Mouse (Mus musculus) CH12.LX (cell line): ENCODE results near the gene Phykpl. TPM values are rescaled to one million over a fixed set of nuclear protein-coding genes. Genes with fewer than 3 reads are reported as not detected.

Experiments
- DNase-seq: peaks from one replicate; pipeline ENCODE4 v3.0.0-alpha.2; 2013; ENCODE audit errors: extremely low read depth
- H3K27ac ChIP-seq: 2 replicates; pipeline ENCODE4 v1.5.1; 2012; ENCODE audit warnings: low read depth, mild to moderate bottlenecking, control low read depth, moderate library complexity; ENCODE audit not compliant: insufficient read depth
- H3K27me3 ChIP-seq: replicated peaks from 2 replicates; pipeline ENCODE3; 2012; ENCODE audit warnings: inconsistent platforms
- H3K36me3 ChIP-seq, 2 experiments: replicated peaks in 1 of 2; 2 replicates each; pipeline versions ENCODE3 to v1.6.1; 2012; ENCODE audit warnings: inconsistent platforms in 1 of 2, low read length in 1 of 2, mild to moderate bottlenecking in 1 of 2, mixed read lengths in 1 of 2, moderate library complexity in 1 of 2; ENCODE audit not compliant: control insufficient read depth in 1 of 2, insufficient read depth in 1 of 2
- H3K4me1 ChIP-seq, 2 experiments: 2 replicates each; pipeline ENCODE4 v1.6.1; 2012; ENCODE audit warnings: inconsistent platforms in 1 of 2, moderate library complexity in 1 of 2; ENCODE audit not compliant: insufficient read depth in 2 of 2, control insufficient read depth in 1 of 2
- H3K4me2 ChIP-seq: 2 replicates; pipeline ENCODE4 v1.6.1; 2012; ENCODE audit warnings: low read depth, mild to moderate bottlenecking, control low read depth; ENCODE audit not compliant: poor library complexity, insufficient read depth, severe bottlenecking
- H3K4me3 ChIP-seq, 3 experiments: fragments of 150-350 bp in 1 of 3; sonication (generic) in 1 of 3; replicated peaks in 1 of 3; 2 replicates each; pipeline versions ENCODE3 to v1.5.1; 2011 to 2012; ENCODE audit warnings: low read depth in 2 of 3, low read length in 2 of 3, mild to moderate bottlenecking in 2 of 3, moderate library complexity in 2 of 3, control low read depth in 1 of 3, improper control_type of control experiment in 1 of 3, inconsistent platforms in 1 of 3, mixed read lengths in 1 of 3; ENCODE audit not compliant: poor library complexity in 1 of 3
- H3K79me2 ChIP-seq: replicated peaks from 2 replicates; pipeline ENCODE4 v1.6.1; 2012; ENCODE audit warnings: mild to moderate bottlenecking, moderate library complexity; ENCODE audit not compliant: control insufficient read depth, poor library complexity, insufficient read depth, severe bottlenecking; ENCODE audit errors: extremely low read depth
- H3K9ac ChIP-seq: 2 replicates; pipeline ENCODE4 v1.6.1; 2012; ENCODE audit warnings: low read depth, mild to moderate bottlenecking, control low read depth, moderate library complexity; ENCODE audit not compliant: insufficient read depth
- H3K9me3 ChIP-seq: replicated peaks from 2 replicates; pipeline ENCODE3; 2012; ENCODE audit warnings: low read length, inconsistent platforms, mixed read lengths
- CHD2 ChIP-seq: IDR thresholded peaks from 2 replicates; pipeline ENCODE4 v1.6.1; 2011; ENCODE audit warnings: low read length, improper control_type of control experiment
- CTCF ChIP-seq, 2 experiments: IDR thresholded peaks in 1 of 2; conservative IDR thresholded peaks in 1 of 2; 2 replicates each; pipeline ENCODE4 v1.5.1; 2011 to 2012; ENCODE audit warnings: low read depth in 2 of 2, low read length in 2 of 2, improper control_type of control experiment in 1 of 2, inconsistent platforms in 1 of 2, mild to moderate bottlenecking in 1 of 2, moderate library complexity in 1 of 2
- E2F4 ChIP-seq: IDR thresholded peaks from 2 replicates; pipeline ENCODE4 v1.6.1; 2011; ENCODE audit warnings: low read depth, low read length, improper control_type of control experiment; ENCODE audit not compliant: insufficient replicate concordance
- GABPA ChIP-seq: IDR thresholded peaks from 2 replicates; pipeline ENCODE4 v1.6.1; 2012; ENCODE audit warnings: low read depth, low read length, improper control_type of control experiment, inconsistent platforms; ENCODE audit not compliant: insufficient replicate concordance
- JUND ChIP-seq: conservative IDR thresholded peaks from 2 replicates; pipeline ENCODE4 v1.6.1; 2011; ENCODE audit warnings: low read depth, low read length, improper control_type of control experiment
- KAT2A ChIP-seq: IDR thresholded peaks from 2 replicates; pipeline ENCODE4 v1.6.1; 2012; ENCODE audit warnings: low read length, improper control_type of control experiment, inconsistent platforms; ENCODE audit not compliant: insufficient replicate concordance
- MAFK ChIP-seq: IDR thresholded peaks from 2 replicates; pipeline ENCODE4 v1.6.1; 2011; ENCODE audit warnings: low read length, improper control_type of control experiment; ENCODE audit not compliant: insufficient replicate concordance
- MAX ChIP-seq: IDR thresholded peaks from 2 replicates; pipeline ENCODE4 v1.6.1; 2011; ENCODE audit warnings: low read length, improper control_type of control experiment
- MAZ ChIP-seq: IDR thresholded peaks from 2 replicates; pipeline ENCODE4 v1.6.1; 2012; ENCODE audit warnings: low read depth, mild to moderate bottlenecking, inconsistent platforms, low read length, improper control_type of control experiment, moderate library complexity
- MXI1 ChIP-seq: IDR thresholded peaks from 2 replicates; pipeline ENCODE4 v1.6.1; 2011; ENCODE audit warnings: mild to moderate bottlenecking, low read depth, low read length, improper control_type of control experiment
- NELFE ChIP-seq: IDR thresholded peaks from 2 replicates; pipeline ENCODE4 v1.6.1; 2011; ENCODE audit warnings: low read depth, low read length, improper control_type of control experiment
- NRF1 ChIP-seq: IDR thresholded peaks from 2 replicates; pipeline ENCODE4 v1.6.1; 2014; ENCODE audit warnings: low read depth, mild to moderate bottlenecking, inconsistent platforms, low read length, improper control_type of control experiment, moderate library complexity
- PAX5 ChIP-seq: IDR thresholded peaks from 2 replicates; pipeline ENCODE4 v1.6.1; 2012; ENCODE audit warnings: low read length, inconsistent platforms, mixed read lengths
- POLR2A ChIP-seq: IDR thresholded peaks from 2 replicates; pipeline ENCODE4 v1.6.1; 2011; ENCODE audit warnings: low read depth, mild to moderate bottlenecking, improper control_type of control experiment, low read length
- SIN3A ChIP-seq: IDR thresholded peaks from 2 replicates; pipeline ENCODE4 v1.6.1; 2012; ENCODE audit warnings: low read length, improper control_type of control experiment, inconsistent platforms
- TBP ChIP-seq: conservative IDR thresholded peaks from 2 replicates; pipeline ENCODE4 v1.6.1; 2011; ENCODE audit warnings: low read depth, low read length, improper control_type of control experiment
- UBTF ChIP-seq: IDR thresholded peaks from 2 replicates; pipeline ENCODE4 v1.6.1; 2012; ENCODE audit warnings: low read depth, mild to moderate bottlenecking, inconsistent platforms, low read length, improper control_type of control experiment, moderate library complexity
- USF1 ChIP-seq: IDR thresholded peaks from 2 replicates; pipeline ENCODE4 v1.6.1; 2014; ENCODE audit warnings: low read depth, mild to moderate bottlenecking, inconsistent platforms, low read length, improper control_type of control experiment
- USF2 ChIP-seq: conservative IDR thresholded peaks from 2 replicates; pipeline ENCODE4 v1.6.1; 2011; ENCODE audit warnings: low read depth, low read length, improper control_type of control experiment
- ZKSCAN1 ChIP-seq: IDR thresholded peaks from 2 replicates; pipeline ENCODE4 v1.6.1; 2012; ENCODE audit warnings: low read depth, inconsistent platforms, low read length, improper control_type of control experiment, borderline replicate concordance
- ZNF384 ChIP-seq: IDR thresholded peaks from 2 replicates; pipeline ENCODE4 v1.6.1; 2012; ENCODE audit warnings: low read depth, low read length, improper control_type of control experiment, inconsistent platforms
- dilution Hi-C: fragments of 300-500 bp; cut with MboI; formaldehyde crosslinking; loops from 2 replicates; pipeline ENCODE4 v1.14.3; 2020; ENCODE audit warnings: low sequenced_read_pairs; ENCODE audit not compliant: extremely low pct_unique_long_range_greater_than_20kb, extremely low pct_ligation_motif_present
- in situ Hi-C: fragments of 300-500 bp; cut with MboI; formaldehyde crosslinking; loops from 3 replicates; pipeline ENCODE4 v1.14.3; 2019; ENCODE audit warnings: low sequenced_read_pairs, low pct_ligation_motif_present, low pct_unique_long_range_greater_than_20kb, mixed read lengths
- polyA plus RNA-seq: library from polyadenylated mRNA; unstranded; fragments of >175 nt; gene quantifications from 2 replicates; pipeline ENCODE4 v1.2.1, GENCODE M21; 2012; ENCODE audit warnings: low read depth; ENCODE audit not compliant: insufficient read length
- total RNA-seq, 2 experiments: library from RNA; depleted of rRNA; stranded (reverse); fragments of 300-350 nt in 1 of 2; fragments of >200 nt in 1 of 2; gene quantifications; 2 replicates each; pipeline ENCODE4 v1.2.3; 2012 to 2014

The Phykpl gene
- total and polyA plus RNA-seq, 3 experiments, result 25.2 to 44.0 (median 30.9) TPM

DNA sequence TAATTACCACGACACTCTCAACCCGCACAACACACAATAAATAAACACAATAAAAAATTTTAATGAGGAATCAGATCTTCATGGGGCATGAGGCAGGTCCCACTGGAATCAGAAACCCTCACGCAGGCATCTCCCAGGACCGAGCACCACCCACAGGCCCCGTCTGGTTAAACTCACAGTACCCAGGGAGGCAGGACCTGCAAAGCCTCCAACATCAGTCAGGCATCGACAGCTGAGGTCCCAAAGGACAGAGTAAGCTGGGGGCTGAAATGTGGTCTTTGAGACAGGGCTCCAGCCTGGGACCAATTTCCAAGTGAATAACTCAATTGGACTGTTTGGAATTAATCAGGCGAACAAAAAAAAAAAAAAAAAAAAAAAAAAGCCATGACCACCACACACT, 46.2 kb upstream of the Phykpl start:
- 0 out of 2 replicates have a peak, but pooled peaks have one; percentile 43 for TF ChIP-seq ZNF384
- no peak for TF ChIP-seq USF2
- no peak for DNase-seq
- peaks cover 4 to 6% of the 10 kb centered on the region in 2 experiments; a peak in 2 of 4 replicates for H3K4me1 ChIP-seq
- peaks cover 39% of the 10 kb centered on the region for H3K27me3 ChIP-seq
- dilution Hi-C loops (no loop called here), in situ Hi-C loops (loop anchor here (25.0 kb wide), 1 partner anchor 601 kb away; the partner anchor contains the start of genes 4933414I15Rik and Zfp354b)
- no peaks in the 10 kb centered on the region for H3K36me3 ChIP-seq
- no peak overlapping the region for H3K27ac ChIP-seq
- H3K9ac ChIP-seq, result no peak overlapping the region
- no peaks in the 10 kb centered on the region for H3K79me2 ChIP-seq
- H3K9me3 ChIP-seq, result no peaks in the 10 kb centered on the region
- no peak overlapping the region for H3K4me3 ChIP-seq
- no peak overlapping the region for H3K4me2 ChIP-seq

- no peaks in the 10 kb centered on the region for H3K79me2 ChIP-seq
- H3K27me3 ChIP-seq, result peaks cover 43% of the 10 kb centered on the region
- TF ChIP-seq USF1 (no peak), MAFK (no peak), MAX (0 out of 2 replicates have a peak, but pooled peaks have one; percentile 20), SIN3A (no peak; the same call in 1 of the 2 replicates), NELFE (no peak), PAX5 (no peak)
- no peak overlapping the region for H3K4me2 ChIP-seq
- H3K4me3 ChIP-seq, result no peak overlapping the region
- no peak overlapping the region for H3K27ac ChIP-seq
- no peak overlapping the region for H3K9ac ChIP-seq
- dilution Hi-C loops (no loop called here), in situ Hi-C loops (loop anchor here (25.0 kb wide), 1 partner anchor 602 kb away; the partner anchor contains the start of genes 4933414I15Rik and Zfp354b)
- no peaks in the 10 kb centered on the region for H3K36me3 ChIP-seq
- peaks cover 4 to 6% of the 10 kb centered on the region in 2 experiments; a peak in 2 of 4 replicates for H3K4me1 ChIP-seq
- no peaks in the 10 kb centered on the region for H3K9me3 ChIP-seq
- DNase-seq, result no peak
Measured at GRCm38 (mm10) chr11:51538919-51539758, 45.4 kb upstream of the Phykpl start.

DNA sequence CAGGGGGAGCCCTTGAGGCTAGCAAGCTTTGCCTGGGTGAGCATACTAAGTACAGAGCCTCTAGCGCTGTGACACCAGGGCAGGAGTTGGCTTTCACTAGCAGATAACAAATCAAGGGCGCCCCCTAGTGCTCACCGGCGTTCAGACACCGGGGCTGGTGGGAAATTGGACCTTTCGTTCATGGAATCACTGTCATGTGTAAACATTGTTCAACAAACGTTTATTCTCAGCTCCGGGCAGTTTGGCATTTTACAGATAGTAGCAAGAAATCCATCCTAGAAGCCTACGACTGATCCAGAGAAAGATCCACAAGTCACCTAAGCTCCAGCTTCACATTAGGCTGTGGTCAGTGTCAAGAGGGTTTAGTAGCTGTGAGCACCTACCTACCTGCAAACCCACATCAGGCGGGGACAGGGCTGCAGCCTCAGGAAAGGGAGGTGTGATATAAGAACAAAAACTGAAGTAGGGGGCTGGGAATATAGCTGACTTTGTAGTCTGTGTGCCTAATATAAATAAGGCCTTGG, 44.7 kb upstream of the Phykpl start:
- dilution Hi-C loops, result no loop called here
- TF ChIP-seq ZKSCAN1 (no peak), E2F4 (no peak), ZNF384 (peak; percentile 33; the same call in 1 of the 2 replicates), MXI1 (0 out of 2 replicates have a peak, but pooled peaks have one; percentile 41), CTCF (conservative IDR thresholded peaks at IDR 0.05 in 1 of 2, IDR thresholded peaks at IDR 0.05 in 1 of 2; ENCODE audit: low read depth in 2 of 2, low read length in 2 of 2) (peak; percentile 93 to 97), MAZ (peak; percentile 70; the same call in 1 of the 2 replicates), GABPA (no peak), SIN3A (peak; percentile 71; the same call in 1 of the 2 replicates), MAX (no peak), USF1 (no peak), NELFE (peak; percentile 73; the same call in 1 of the 2 replicates), JUND (peak; percentile 65; the same call in 1 of the 2 replicates), CHD2 (no peak), POLR2A (0 out of 2 replicates have a peak, but pooled peaks have one; percentile 25), NRF1 (0 out of 2 replicates have a peak, but pooled peaks have one; percentile 35), TBP (0 out of 2 replicates have a peak, but pooled peaks have one; percentile 38), KAT2A (no peak), UBTF (no peak)

More for the DNA sequence above, 44.7 kb upstream of the Phykpl start:
- Histone ChIP-seq H3K4me2 (no peak overlapping the region), H3K9ac (no peak overlapping the region), H3K36me3 (no peaks in the 10 kb centered on the region), H3K4me1 (peaks cover 4 to 6% of the 10 kb centered on the region in 2 experiments; a peak in 2 of 4 replicates), H3K4me3 (no peak overlapping the region), H3K79me2 (no peaks in the 10 kb centered on the region), H3K27me3 (peaks cover 44% of the 10 kb centered on the region), H3K9me3 (no peaks in the 10 kb centered on the region), H3K27ac (no peak overlapping the region)
- DNase-seq, result peak; percentile 100
- in situ Hi-C loops, result loop anchor here (5.0 to 25.0 kb wide), 2 partner anchors 42 to 603 kb away; partner anchors contain the start of genes 4933414I15Rik, Phykpl and Zfp354b
